Mouse (Mus musculus): ENCODE data around the gene Arpc5l. TPM values are rescaled to one million over a fixed set of nuclear protein-coding genes. Genes with fewer than 3 reads are reported as not detected.

The Arpc5l gene
- polyA plus RNA-seq, 1 experiment from 2014 or later = 137 TPM

GRCm38 (mm10) chr2:39040215-39040614, 35.1 kb downstream of the Arpc5l start:
- Histone ChIP-seq H3K36me3 (peaks cover 89% of the 10 kb centered on the region), H3K27ac (no peak overlapping the region), H3K27me3 (ENCODE audit: insufficient read depth, poor library complexity, severe bottlenecking) (no peaks in the 10 kb centered on the region), H3K4me3 (no peak overlapping the region), H3K9me3 (no peaks in the 10 kb centered on the region), H3K4me1 (replicated peaks) (no peaks in the 10 kb centered on the region)
- no peak for DNase-seq (ENCODE audit: low spot score)
- WGBS = 98% methylated on average over 1 of the region's 1 CpGs

- no peak overlapping the region for H3K4me3 ChIP-seq
- no peaks in the 10 kb centered on the region for H3K4me1 ChIP-seq (replicated peaks)
- H3K27ac ChIP-seq = no peak overlapping the region
- H3K27me3 ChIP-seq (ENCODE audit: insufficient read depth, poor library complexity, severe bottlenecking) = no peaks in the 10 kb centered on the region
- H3K36me3 ChIP-seq = peaks cover 97% of the 10 kb centered on the region
- DNase-seq (ENCODE audit: low spot score) = no peak
- 89% methylated on average over 1 of the region's 1 CpGs for WGBS
- no peaks in the 10 kb centered on the region for H3K9me3 ChIP-seq
These were observed 43.4 kb downstream of the Arpc5l start for GRCm38 (mm10) chr2:39048515-39048914.

GRCm38 (mm10) chr2:39064687-39065399, 59.7 kb downstream of the Arpc5l start:
- Histone ChIP-seq H3K27me3 (ENCODE audit: insufficient read depth, poor library complexity, severe bottlenecking) (no peaks in the 10 kb centered on the region), H3K4me1 (replicated peaks) (peaks cover 10% of the 10 kb centered on the region), H3K36me3 (peaks cover 35% of the 10 kb centered on the region), H3K4me3 (peak overlapping the region; percentile 67), H3K9me3 (no peaks in the 10 kb centered on the region), H3K27ac (peak overlapping the region; percentile 94)
- no peak for DNase-seq (ENCODE audit: low spot score)
- whole genome bisulfite sequencing = 10% methylated on average over 22 of the region's 25 CpGs

Other genes with a start within 250 kb of the Arpc5l start
- gene Nr6a1, start 77.7 kb upstream of the Arpc5l start, polyA plus RNA-seq (2016; fragmentation: Nextera tagmentation; extraction: Ambion mirVana) = 5.1 and 12.6 TPM in 2 replicates
- gene Olfml2a, start 73.4 kb upstream of the Arpc5l start, polyA plus RNA-seq (2016; fragmentation: Nextera tagmentation; extraction: Ambion mirVana) = 1.7 and 2.1 TPM in 2 replicates
- 1.4 and 1.8 TPM in 2 replicates for gene Wdr38, start 7.9 kb upstream of the Arpc5l start, polyA plus RNA-seq (2016; fragmentation: Nextera tagmentation; extraction: Ambion mirVana)
- 997 and 1,033 TPM in 2 replicates for gene Rpl35, start 276 bp downstream of the Arpc5l start, polyA plus RNA-seq (2016; fragmentation: Nextera tagmentation; extraction: Ambion mirVana)
- gene Golga1, start 60.2 kb downstream of the Arpc5l start, polyA plus RNA-seq (2016; fragmentation: Nextera tagmentation; extraction: Ambion mirVana) = 20.3 and 23.8 TPM in 2 replicates
- 8.9 and 11.0 TPM in 2 replicates for gene Scai, start 185.4 kb downstream of the Arpc5l start, polyA plus RNA-seq (2016; fragmentation: Nextera tagmentation; extraction: Ambion mirVana)
- gene Ppp6c, start 221.1 kb downstream of the Arpc5l start, polyA plus RNA-seq (2016; fragmentation: Nextera tagmentation; extraction: Ambion mirVana) = 80.0 and 85.8 TPM in 2 replicates

Measured in hindbrain, embryonic 10.5 days (tissue).